Mouse (Mus musculus): Measurements from ENCODE around the gene Prr5. TPM values are rescaled to one million over a fixed set of nuclear protein-coding genes. Genes with fewer than 3 reads are reported as not detected.

Gene Prr5
- polyA plus RNA-seq, 1 experiment from 2014 or later: 4.3 TPM

GRCm38 (mm10) chr15:84681455-84682193, 12.2 kb downstream of the Prr5 start:
- ATAC-seq: peak; percentile 16
- Histone ChIP-seq H3K36me3 (replicated peaks; ENCODE audit: insufficient read depth, low read length) (no peaks in the 10 kb centered on the region), H3K4me3 (ENCODE audit: low read depth, low read length) (peak overlapping the region; percentile 68), H3K27me3 (ENCODE audit: insufficient read depth, low read length) (no peaks in the 10 kb centered on the region), H3K27ac (ENCODE audit: low read depth) (peak overlapping the region; percentile 44; the same call in 1 of the 2 replicates), H3K9ac (replicated peaks) (peak overlapping the region; percentile 74), H3K4me2 (ENCODE audit: low read depth, low read length) (peak overlapping the region; percentile 80), H3K4me1 (ENCODE audit: insufficient read depth) (peaks cover 17% of the 10 kb centered on the region), H3K9me3 (ENCODE audit: low read length) (no peaks in the 10 kb centered on the region)
- peak; percentile 57 for DNase-seq
- 4% methylated on average over 31 of the region's 31 CpGs for WGBS (ENCODE audit: insufficient replicate concordance)
- TF ChIP-seq CTCF (IDR thresholded peaks at IDR 0.05; ENCODE audit: low read depth): no peak
- no peak for TF ChIP-seq EP300 (IDR thresholded peaks at IDR 0.05; ENCODE audit: low read depth)

- no peak overlapping the region for H3K9ac ChIP-seq (replicated peaks)
- no peaks in the 10 kb centered on the region for H3K36me3 ChIP-seq (replicated peaks; ENCODE audit: insufficient read depth, low read length)
- peak overlapping the region; percentile 68 for H3K4me3 ChIP-seq (ENCODE audit: low read depth, low read length)
- no peak overlapping the region for H3K27ac ChIP-seq (ENCODE audit: low read depth)
- peaks cover 17% of the 10 kb centered on the region for H3K4me1 ChIP-seq (ENCODE audit: insufficient read depth)
- peak overlapping the region; percentile 80; the same call in 1 of the 2 replicates for H3K4me2 ChIP-seq (ENCODE audit: low read depth, low read length)
- 78% methylated on average over 3 of the region's 3 CpGs for WGBS (ENCODE audit: insufficient replicate concordance)
- ATAC-seq: no peak
- no peaks in the 10 kb centered on the region for H3K9me3 ChIP-seq (ENCODE audit: low read length)
- no peaks in the 10 kb centered on the region for H3K27me3 ChIP-seq (ENCODE audit: insufficient read depth, low read length)
- TF ChIP-seq CTCF (IDR thresholded peaks at IDR 0.05; ENCODE audit: low read depth): no peak
- no peak for TF ChIP-seq EP300 (IDR thresholded peaks at IDR 0.05; ENCODE audit: low read depth)
- no peak for DNase-seq
Observed at GRCm38 (mm10) chr15:84682206-84682605, 12.8 kb downstream of the Prr5 start.

GRCm38 (mm10) chr15:84682821-84683220, 13.4 kb downstream of the Prr5 start:
- Histone ChIP-seq H3K27ac (ENCODE audit: low read depth) (no peak overlapping the region), H3K4me1 (ENCODE audit: insufficient read depth) (peaks cover 17% of the 10 kb centered on the region), H3K9ac (replicated peaks) (no peak overlapping the region), H3K9me3 (ENCODE audit: low read length) (no peaks in the 10 kb centered on the region), H3K4me2 (ENCODE audit: low read depth, low read length) (no peak overlapping the region), H3K36me3 (replicated peaks; ENCODE audit: insufficient read depth, low read length) (no peaks in the 10 kb centered on the region), H3K27me3 (ENCODE audit: insufficient read depth, low read length) (no peaks in the 10 kb centered on the region), H3K4me3 (ENCODE audit: low read depth, low read length) (no peak overlapping the region)
- DNase-seq (no peak), ATAC-seq (no peak)
- WGBS (ENCODE audit: insufficient replicate concordance): 64% methylated on average over 5 of the region's 5 CpGs
- no peak for TF ChIP-seq EP300 (IDR thresholded peaks at IDR 0.05; ENCODE audit: low read depth)
- TF ChIP-seq CTCF (IDR thresholded peaks at IDR 0.05; ENCODE audit: low read depth): no peak

GRCm38 (mm10) chr15:84684520-84684919, 15.1 kb downstream of the Prr5 start:
- Histone ChIP-seq H3K4me3 (ENCODE audit: low read depth, low read length) (no peak overlapping the region), H3K9me3 (ENCODE audit: low read length) (no peaks in the 10 kb centered on the region), H3K27ac (ENCODE audit: low read depth) (no peak overlapping the region), H3K4me2 (ENCODE audit: low read depth, low read length) (no peak overlapping the region), H3K9ac (replicated peaks) (no peak overlapping the region), H3K36me3 (replicated peaks; ENCODE audit: insufficient read depth, low read length) (no peaks in the 10 kb centered on the region; the same call in 1 of the 2 replicates), H3K27me3 (ENCODE audit: insufficient read depth, low read length) (no peaks in the 10 kb centered on the region), H3K4me1 (ENCODE audit: insufficient read depth) (peaks cover 17% of the 10 kb centered on the region)
- no peak for DNase-seq
- no peak for TF ChIP-seq EP300 (IDR thresholded peaks at IDR 0.05; ENCODE audit: low read depth)
- TF ChIP-seq CTCF (IDR thresholded peaks at IDR 0.05; ENCODE audit: low read depth): no peak
- ATAC-seq: no peak
- 59% methylated on average over 5 of the region's 5 CpGs for WGBS (ENCODE audit: insufficient replicate concordance)

- Histone ChIP-seq H3K9me3 (ENCODE audit: low read length) (no peaks in the 10 kb centered on the region), H3K4me3 (ENCODE audit: low read depth, low read length) (no peak overlapping the region), H3K27ac (ENCODE audit: low read depth) (no peak overlapping the region), H3K27me3 (ENCODE audit: insufficient read depth, low read length) (no peaks in the 10 kb centered on the region), H3K9ac (replicated peaks) (no peak overlapping the region), H3K4me2 (ENCODE audit: low read depth, low read length) (no peak overlapping the region; the same call in 1 of the 2 replicates), H3K36me3 (replicated peaks; ENCODE audit: insufficient read depth, low read length) (no peaks in the 10 kb centered on the region; the same call in 1 of the 2 replicates), H3K4me1 (ENCODE audit: insufficient read depth) (peaks cover 15% of the 10 kb centered on the region)
- TF ChIP-seq CTCF (IDR thresholded peaks at IDR 0.05; ENCODE audit: low read depth): no peak
- no peak for TF ChIP-seq EP300 (IDR thresholded peaks at IDR 0.05; ENCODE audit: low read depth)
- peak; percentile 57 for DNase-seq
- 30% methylated on average over 3 of the region's 3 CpGs for WGBS (ENCODE audit: insufficient replicate concordance)
- ATAC-seq: peak; percentile 19; the same call in 1 of the 2 replicates
Observed at GRCm38 (mm10) chr15:84685417-84685816, 16.0 kb downstream of the Prr5 start.

- Histone ChIP-seq H3K27ac (ENCODE audit: low read depth) (no peak overlapping the region), H3K27me3 (ENCODE audit: insufficient read depth, low read length) (no peaks in the 10 kb centered on the region), H3K4me2 (ENCODE audit: low read depth, low read length) (no peak overlapping the region), H3K4me1 (ENCODE audit: insufficient read depth) (peaks cover 7% of the 10 kb centered on the region), H3K36me3 (replicated peaks; ENCODE audit: insufficient read depth, low read length) (no peaks in the 10 kb centered on the region; the same call in 1 of the 2 replicates), H3K9me3 (ENCODE audit: low read length) (no peaks in the 10 kb centered on the region), H3K9ac (replicated peaks) (no peak overlapping the region), H3K4me3 (ENCODE audit: low read depth, low read length) (no peak overlapping the region)
- no peak for ATAC-seq
- TF ChIP-seq EP300 (IDR thresholded peaks at IDR 0.05; ENCODE audit: low read depth) (no peak), CTCF (IDR thresholded peaks at IDR 0.05; ENCODE audit: low read depth) (no peak)
- no peak for DNase-seq
- WGBS (ENCODE audit: insufficient replicate concordance): 75% methylated on average over 14 of the region's 14 CpGs
Observed at GRCm38 (mm10) chr15:84687904-84688303, 18.5 kb downstream of the Prr5 start.

Data from liver, postnatal 0 days (tissue).